Mouse (Mus musculus) urinary bladder, postnatal 36 days (tissue): Measurements from ENCODE around the gene Commd1.

Experiments
- DNase-seq, 2 experiments: peaks; one replicate each; pipeline ENCODE4 v3.0.0; 2022; ENCODE audit warnings: low spot score in 2 of 2, mixed read lengths in 1 of 2

Gene Commd1

GRCm38 (mm10) chr11:22950131-22950530, 32.1 kb downstream of the Commd1 start:
- no peak for DNase-seq

GRCm38 (mm10) chr11:22949101-22949500, 33.1 kb downstream of the Commd1 start:
- no peak for DNase-seq

- no peak for DNase-seq
These were observed 43.2 kb downstream of the Commd1 start for GRCm38 (mm10) chr11:22938983-22939382.

- DNase-seq, result no peak
These were observed 44.4 kb downstream of the Commd1 start for GRCm38 (mm10) chr11:22937716-22938316.

- no peak for DNase-seq
These were observed 45.6 kb downstream of the Commd1 start for GRCm38 (mm10) chr11:22936446-22937125.

- no peak for DNase-seq
These were observed 50.0 kb downstream of the Commd1 start for GRCm38 (mm10) chr11:22932167-22932566.

GRCm38 (mm10) chr11:22931320-22931905, 50.8 kb downstream of the Commd1 start:
- no peak for DNase-seq

- no peak for DNase-seq
These were observed 52.1 kb downstream of the Commd1 start for GRCm38 (mm10) chr11:22930129-22930528.

- DNase-seq, result no peak
These were observed 53.5 kb downstream of the Commd1 start for GRCm38 (mm10) chr11:22928586-22929169.

- no peak for DNase-seq
These were observed 58.6 kb downstream of the Commd1 start for GRCm38 (mm10) chr11:22923606-22924005.

GRCm38 (mm10) chr11:22922546-22922945, 59.6 kb downstream of the Commd1 start:
- no peak for DNase-seq

- no peak for DNase-seq
These were observed 62.8 kb downstream of the Commd1 start for GRCm38 (mm10) chr11:22919336-22919735.

GRCm38 (mm10) chr11:22917786-22918185, 64.4 kb downstream of the Commd1 start:
- no peak for DNase-seq

GRCm38 (mm10) chr11:22913744-22914143, 68.4 kb downstream of the Commd1 start:
- no peak for DNase-seq

- DNase-seq, result no peak
These were observed 70.4 kb downstream of the Commd1 start for GRCm38 (mm10) chr11:22911831-22912230.

- no peak for DNase-seq
These were observed 75.7 kb downstream of the Commd1 start for GRCm38 (mm10) chr11:22906453-22906865.

GRCm38 (mm10) chr11:22902923-22903322, 79.3 kb downstream of the Commd1 start:
- DNase-seq, result no peak

GRCm38 (mm10) chr11:22900041-22900440, 82.1 kb downstream of the Commd1 start:
- no peak for DNase-seq

GRCm38 (mm10) chr11:22897642-22898041, 84.5 kb downstream of the Commd1 start:
- DNase-seq, result no peak

GRCm38 (mm10) chr11:22897127-22897526, 85.1 kb downstream of the Commd1 start:
- no peak for DNase-seq

- DNase-seq, result no peak
These were observed 89.1 kb downstream of the Commd1 start for GRCm38 (mm10) chr11:22893075-22893474.

GRCm38 (mm10) chr11:22892466-22892865, 89.7 kb downstream of the Commd1 start:
- DNase-seq, result no peak

- DNase-seq, result peak in 1 of 2 experiments; percentile 38
These were observed 90.3 kb downstream of the Commd1 start for GRCm38 (mm10) chr11:22891876-22892275.
